Mouse (Mus musculus) cerebellum, postnatal 4 days (tissue): ENCODE measurements around the gene Dicer1.

ENCODE experiments used
- DNase-seq, 2 experiments: peaks; one replicate each; pipeline ENCODE4 v3.0.0; 2022; ENCODE audit warnings: low spot score in 2 of 2, mixed read lengths in 1 of 2

Dicer1 gene

DNA sequence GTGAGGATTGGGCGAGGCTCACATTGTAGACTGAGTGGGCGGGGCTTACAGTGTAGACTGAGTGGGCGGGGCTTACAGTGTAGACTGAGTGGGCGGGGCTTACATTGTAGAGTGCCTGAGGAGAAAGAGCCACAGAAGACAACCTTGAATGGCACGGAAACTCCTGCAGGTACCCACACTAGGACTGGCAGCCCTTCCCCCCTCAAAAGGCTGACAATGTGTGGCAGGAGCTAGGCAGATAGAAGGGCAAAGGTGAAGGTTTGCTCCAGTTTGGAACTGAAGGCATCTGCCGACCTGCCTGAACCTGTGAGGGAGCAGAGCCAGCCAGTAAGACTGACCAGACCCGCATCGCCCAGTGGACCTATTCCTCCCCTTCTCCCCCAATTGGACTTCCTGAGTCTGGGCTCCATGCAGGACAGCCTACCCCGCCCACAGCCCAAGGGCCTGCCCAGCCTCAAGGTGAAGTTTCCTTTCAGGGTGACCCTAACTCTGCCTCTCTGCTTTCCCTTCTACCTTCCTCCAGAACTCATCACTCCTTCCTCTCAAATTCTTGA is 74.3 kb downstream of the Dicer1 start:
- no peak for DNase-seq

DNA sequence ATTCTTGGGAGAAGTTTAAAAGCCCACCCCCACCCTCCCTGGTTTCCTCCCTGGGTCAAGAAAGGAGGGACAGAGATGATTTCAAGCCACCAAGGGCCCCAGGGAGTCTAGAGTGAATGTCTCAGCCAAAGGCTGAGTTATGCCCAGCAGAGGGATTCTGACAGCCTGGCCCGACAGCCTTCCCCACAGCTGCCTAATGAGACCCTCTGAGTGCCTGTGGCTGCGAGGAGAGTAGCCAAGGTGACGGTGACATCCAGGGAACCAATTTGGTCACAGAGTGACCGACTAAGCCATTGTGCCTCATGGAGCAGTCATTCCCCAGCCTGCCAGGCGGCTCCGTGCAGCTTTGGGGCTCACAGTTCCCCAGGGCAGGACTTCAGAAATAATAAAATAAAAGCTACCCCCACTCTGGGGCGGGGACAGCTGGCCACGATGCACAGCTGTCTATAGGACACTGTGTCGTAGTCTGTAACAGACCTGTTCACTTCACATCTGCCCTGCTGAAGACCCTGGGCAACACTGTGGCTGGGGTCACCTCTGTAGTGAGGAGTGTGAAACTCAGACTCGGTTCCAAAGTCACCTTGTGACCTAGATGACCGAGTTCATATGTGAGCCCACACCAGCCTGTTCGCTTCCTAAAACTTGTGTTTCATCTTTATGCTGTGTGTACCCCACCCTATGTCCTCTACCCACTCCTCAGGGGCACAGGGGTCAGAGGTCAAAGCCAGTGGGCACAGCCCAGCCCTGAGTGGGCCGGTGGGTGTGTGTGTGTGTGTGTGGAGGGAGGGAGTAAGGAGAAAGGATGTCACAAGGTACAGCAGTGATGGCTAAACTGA is 75.0 kb downstream of the Dicer1 start:
- DNase-seq = no peak

DNA sequence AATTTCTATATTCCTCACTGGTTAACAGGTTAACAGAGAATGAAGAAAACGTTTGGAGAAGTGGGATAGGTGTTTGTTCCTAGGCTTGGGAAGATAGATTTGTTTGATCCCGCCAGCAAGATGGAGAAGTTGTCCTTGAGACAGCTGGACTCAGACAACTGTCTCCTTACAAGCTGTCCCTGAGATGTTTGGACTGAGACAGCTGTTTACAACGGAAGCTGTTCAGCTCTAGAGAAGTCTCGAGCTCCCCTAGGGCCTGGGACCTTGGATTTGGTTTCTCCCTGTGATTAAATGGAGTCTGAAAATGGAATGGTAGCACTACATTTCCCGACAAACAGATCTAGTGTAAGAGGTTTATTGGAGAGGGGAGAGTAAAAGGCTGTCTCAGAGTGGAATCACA is 78.8 kb downstream of the Dicer1 start:
- no peak for DNase-seq

DNA sequence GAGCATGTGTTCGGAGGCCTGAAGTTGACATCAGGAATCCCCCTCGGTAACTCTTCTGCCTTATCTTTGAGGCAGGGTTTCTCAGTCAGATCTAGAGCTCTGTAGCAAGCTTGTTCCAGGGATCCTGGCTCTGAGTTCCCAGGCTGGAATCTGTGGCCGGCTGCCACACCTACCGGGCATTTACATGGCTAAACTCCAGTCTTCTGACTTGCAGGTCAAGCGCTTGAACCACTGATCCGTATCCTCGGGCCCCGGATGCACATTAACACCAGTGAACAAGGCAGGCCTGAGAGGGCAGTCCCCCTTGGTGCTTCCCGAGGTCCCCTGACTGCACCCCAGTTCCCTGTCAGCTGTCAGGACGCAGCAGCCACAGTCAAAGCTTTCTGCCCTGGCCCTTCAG is 79.3 kb downstream of the Dicer1 start:
- no peak for DNase-seq

DNA sequence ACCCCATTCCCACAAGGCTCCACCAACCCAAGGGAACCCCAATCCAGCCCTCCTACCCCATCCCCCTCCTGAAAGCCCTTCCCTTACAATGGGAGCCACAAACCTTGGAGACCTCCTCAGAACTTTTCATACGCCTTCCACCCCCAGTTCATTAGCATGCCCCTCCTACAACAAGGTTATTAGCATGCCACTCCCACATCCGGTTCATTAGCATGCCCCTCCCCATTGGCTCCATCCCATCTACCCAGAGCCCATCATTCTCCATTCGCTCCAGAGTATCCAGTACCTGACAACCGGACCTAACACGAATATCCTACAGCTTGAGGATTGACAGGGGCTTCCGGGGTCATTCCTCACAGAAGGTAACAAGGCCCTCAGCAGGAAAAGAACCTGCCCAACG is 83.9 kb downstream of the Dicer1 start:
- DNase-seq = no peak

DNA sequence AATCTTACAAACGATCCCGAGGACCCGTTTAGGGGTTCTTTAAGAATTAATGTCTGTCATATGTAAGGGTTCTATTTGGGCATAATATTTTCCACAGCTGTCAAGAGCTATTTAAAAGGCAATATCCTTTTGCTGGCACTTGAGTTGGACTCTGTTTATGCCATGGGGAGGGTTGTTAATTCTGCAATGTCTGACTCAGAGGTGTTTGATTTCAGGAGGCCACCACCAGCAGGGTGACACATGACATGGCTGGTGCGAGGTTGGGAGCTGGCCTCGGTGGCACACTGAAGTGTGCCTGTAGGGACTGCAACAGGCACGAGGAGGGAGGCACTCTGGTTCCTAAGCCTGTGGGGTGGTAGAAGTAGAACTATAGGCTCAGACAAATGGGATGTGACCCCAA is 85.8 kb downstream of the Dicer1 start:
- DNase-seq = no peak

DNA sequence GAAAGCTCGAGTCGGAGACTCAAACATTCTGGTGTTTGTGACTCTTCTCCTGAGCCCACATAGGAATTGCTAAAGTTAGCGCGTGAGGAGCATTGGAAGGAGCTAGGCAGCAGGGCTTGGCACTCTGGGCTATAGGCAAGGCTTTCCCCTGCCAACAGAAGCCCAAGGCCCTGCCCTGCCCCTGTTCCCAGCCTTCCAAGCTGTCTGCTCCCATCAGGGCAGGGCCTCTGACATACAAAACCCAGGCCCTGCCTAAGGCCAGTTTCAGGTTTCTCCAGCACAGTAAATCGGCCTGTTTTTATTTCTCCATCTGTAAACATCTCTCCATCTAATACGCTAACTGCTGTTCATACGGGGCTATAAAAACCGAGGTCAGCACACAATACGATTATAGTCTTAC is 86.2 kb downstream of the Dicer1 start:
- no peak for DNase-seq

- no peak for DNase-seq
These were observed 95.6 kb downstream of the Dicer1 start for GRCm38 (mm10) chr12:104656146-104656545.

- no peak for DNase-seq
These were observed 96.7 kb downstream of the Dicer1 start for GRCm38 (mm10) chr12:104655006-104655405.

- DNase-seq = no peak
These were observed 99.7 kb downstream of the Dicer1 start for GRCm38 (mm10) chr12:104652021-104652420.

DNA sequence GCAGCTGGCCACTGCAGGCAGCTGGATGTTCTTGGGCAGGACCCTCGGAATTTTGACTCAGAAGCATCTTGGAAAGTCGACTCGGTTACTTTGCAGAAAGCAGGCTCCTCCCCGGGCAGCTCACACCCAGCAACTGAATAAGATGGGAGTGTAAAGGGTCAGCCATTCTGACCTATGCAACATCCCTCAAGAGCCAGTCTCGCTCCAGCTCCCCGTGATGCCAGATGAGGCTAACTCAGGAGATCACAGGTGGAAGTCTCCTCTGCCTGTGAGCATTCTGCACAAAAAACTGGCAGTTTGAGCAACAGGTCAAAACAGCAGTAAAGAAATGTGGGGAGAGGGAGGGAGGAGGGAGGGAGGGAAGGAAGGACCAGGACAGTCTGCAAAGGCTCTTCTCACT is 100.5 kb downstream of the Dicer1 start:
- no peak for DNase-seq

- DNase-seq = no peak
These were observed 101.1 kb downstream of the Dicer1 start for GRCm38 (mm10) chr12:104650510-104651260.

DNA sequence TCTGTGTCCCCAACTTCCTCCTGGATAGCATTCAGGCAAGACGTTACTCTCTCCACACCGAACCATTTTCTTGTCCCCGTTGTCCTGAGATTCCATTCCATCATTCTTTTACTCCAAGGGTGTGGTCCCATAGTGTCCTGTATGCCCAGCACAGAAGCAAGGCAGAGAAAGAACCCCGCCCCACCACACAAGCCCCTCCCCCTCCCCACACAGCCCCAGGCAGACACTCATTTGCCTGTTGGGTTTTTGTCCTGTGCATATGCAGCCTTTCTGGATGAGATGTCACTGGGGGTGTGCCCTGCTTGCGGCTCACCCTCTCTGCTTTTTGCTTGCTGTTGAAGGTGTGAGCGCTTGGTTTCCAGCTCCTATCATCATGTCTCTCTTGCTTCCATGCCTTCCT is 103.4 kb downstream of the Dicer1 start:
- DNase-seq = no peak

GRCm38 (mm10) chr12:104642337-104642736 is 109.4 kb downstream of the Dicer1 start:
- DNase-seq = peak; percentile 20 to 40

- DNase-seq = no peak
These were observed 110.8 kb downstream of the Dicer1 start for GRCm38 (mm10) chr12:104640934-104641333.

DNA sequence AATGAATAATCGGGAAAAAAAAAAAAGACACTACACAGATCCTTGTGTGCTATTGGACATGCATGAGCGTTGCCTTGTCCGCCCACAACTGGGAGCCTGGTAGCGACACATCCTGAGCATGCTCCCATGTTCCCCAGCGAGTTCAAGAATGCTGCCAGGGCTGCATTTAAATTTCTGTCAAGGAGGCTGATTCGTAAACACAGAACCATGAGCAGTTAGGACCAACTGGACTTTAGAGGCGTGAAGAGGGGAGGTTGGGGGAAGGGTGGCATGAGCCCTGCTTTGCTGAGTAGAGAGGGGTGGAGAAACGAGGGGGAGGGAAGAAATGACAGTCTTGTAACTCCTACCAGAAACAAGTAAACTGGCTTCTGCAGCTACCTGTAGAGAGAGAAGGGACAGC is 113.6 kb downstream of the Dicer1 start:
- no peak for DNase-seq
